Mouse (Mus musculus) testis, adult 2 months (tissue): ENCODE measurements at regions not wholly inside any gene's neighbourhood (a gene's known extent, or its start where the extent isn't known, plus 50 kb on each side); places are given as distances from the start of the nearest gene placed in this dataset.

ENCODE experiments used
- CTCF ChIP-seq: fragments of 200-500 bp; IDR thresholded peaks from 2 replicates; pipeline ENCODE4 v1.5.1; 2012; ENCODE audit warnings: low read depth, mild to moderate bottlenecking, inconsistent platforms, low read length, moderate library complexity; ENCODE audit not compliant: control insufficient read depth, insufficient read depth, insufficient replicate concordance
- POLR2A ChIP-seq: fragments of 200-500 bp; IDR thresholded peaks from 2 replicates; pipeline ENCODE4 v1.6.1; 2012; ENCODE audit warnings: low read depth, mild to moderate bottlenecking, inconsistent platforms, low read length, moderate library complexity; ENCODE audit not compliant: control insufficient read depth

- TF ChIP-seq POLR2A = no peak
- TF ChIP-seq CTCF = no peak
These were observed 172.0 kb upstream of the Six2 start for GRCm38 (mm10) chr17:85859926-85860707.
